Mouse (Mus musculus): ENCODE measurements at regions not wholly inside any gene's neighbourhood (a gene's known extent, or its start where the extent isn't known, plus 50 kb on each side); places are given as distances from the start of the nearest gene placed in this dataset.

GRCm38 (mm10) chr13:101625922-101626321 lies 142.1 kb downstream of the Pik3r1 start:
- no peak overlapping the region for H3K27ac ChIP-seq (ENCODE audit: control insufficient read depth, insufficient read depth, low read depth, low read length, poor library complexity)
- TF ChIP-seq CTCF (IDR thresholded peaks at IDR 0.05; ENCODE audit: control insufficient read depth, insufficient read depth, low read length) (no peak), POLR2A (IDR thresholded peaks at IDR 0.05; ENCODE audit: borderline replicate concordance, control insufficient read depth, low read depth, low read length) (no peak)
- H3K4me1 ChIP-seq (ENCODE audit: control insufficient read depth, insufficient read depth, low read length): no peaks in the 10 kb centered on the region; the same call in 1 of the 2 replicates
- WGBS: 57% methylated on average over 5 of the region's 5 CpGs
- no peak overlapping the region for H3K4me3 ChIP-seq (replicated peaks; ENCODE audit: control insufficient read depth, low read depth, low read length)

DNA sequence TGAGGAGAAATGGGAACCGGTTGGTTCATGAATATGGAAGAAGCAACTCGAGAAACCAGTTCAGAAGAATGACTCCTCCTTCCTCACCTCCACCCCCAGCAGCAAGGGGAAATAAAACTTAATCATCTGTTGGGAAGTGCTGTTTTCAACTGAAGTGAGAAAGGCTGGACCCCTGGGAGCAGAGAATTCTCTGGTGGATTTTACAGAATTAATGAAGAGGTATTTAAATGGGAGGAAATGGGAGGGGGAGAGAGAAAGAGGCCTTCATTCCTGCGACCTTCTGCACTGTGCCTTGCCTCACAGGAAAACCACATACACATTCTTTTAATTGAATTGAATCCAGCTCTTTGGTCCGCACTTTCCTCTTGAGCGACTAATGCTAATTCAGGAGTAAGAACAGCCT lies 143.8 kb downstream of the Pik3r1 start:
- WGBS: 8% methylated on average over 5 of the region's 5 CpGs
- no peak overlapping the region for H3K4me3 ChIP-seq (replicated peaks; ENCODE audit: control insufficient read depth, low read depth, low read length)
- no peaks in the 10 kb centered on the region; the same call in 1 of the 2 replicates for H3K4me1 ChIP-seq (ENCODE audit: control insufficient read depth, insufficient read depth, low read length)
- no peak overlapping the region for H3K27ac ChIP-seq (ENCODE audit: control insufficient read depth, insufficient read depth, low read depth, low read length, poor library complexity)
- TF ChIP-seq CTCF (IDR thresholded peaks at IDR 0.05; ENCODE audit: control insufficient read depth, insufficient read depth, low read length): no peak
- TF ChIP-seq POLR2A (IDR thresholded peaks at IDR 0.05; ENCODE audit: borderline replicate concordance, control insufficient read depth, low read depth, low read length): no peak

DNA sequence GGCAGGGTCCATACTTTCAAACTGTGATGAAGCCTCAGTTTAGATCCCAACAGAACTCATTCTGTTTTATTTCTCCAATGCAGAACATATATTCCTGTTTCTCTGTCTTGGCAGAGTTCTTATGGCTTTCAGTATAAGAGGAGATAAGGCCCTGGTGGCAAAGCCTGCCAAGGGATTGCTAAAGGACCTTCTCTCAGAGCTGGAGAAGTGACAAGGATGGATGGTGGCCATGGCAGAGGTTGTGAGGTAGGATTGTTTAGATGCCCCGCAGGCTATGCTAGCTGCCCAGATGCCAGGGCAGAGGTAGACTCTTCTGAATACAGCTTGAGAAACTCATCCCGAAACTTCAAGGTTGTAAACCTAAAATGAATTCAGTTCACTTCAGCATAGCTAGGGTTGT lies 145.4 kb downstream of the Pik3r1 start:
- WGBS: 95% methylated on average over 2 of the region's 2 CpGs
- no peak for TF ChIP-seq CTCF (IDR thresholded peaks at IDR 0.05; ENCODE audit: control insufficient read depth, insufficient read depth, low read length)
- TF ChIP-seq POLR2A (IDR thresholded peaks at IDR 0.05; ENCODE audit: borderline replicate concordance, control insufficient read depth, low read depth, low read length): no peak
- Histone ChIP-seq H3K4me3 (replicated peaks; ENCODE audit: control insufficient read depth, low read depth, low read length) (no peak overlapping the region), H3K27ac (ENCODE audit: control insufficient read depth, insufficient read depth, low read depth, low read length, poor library complexity) (no peak overlapping the region), H3K4me1 (ENCODE audit: control insufficient read depth, insufficient read depth, low read length) (no peaks in the 10 kb centered on the region; the same call in 1 of the 2 replicates)

DNA sequence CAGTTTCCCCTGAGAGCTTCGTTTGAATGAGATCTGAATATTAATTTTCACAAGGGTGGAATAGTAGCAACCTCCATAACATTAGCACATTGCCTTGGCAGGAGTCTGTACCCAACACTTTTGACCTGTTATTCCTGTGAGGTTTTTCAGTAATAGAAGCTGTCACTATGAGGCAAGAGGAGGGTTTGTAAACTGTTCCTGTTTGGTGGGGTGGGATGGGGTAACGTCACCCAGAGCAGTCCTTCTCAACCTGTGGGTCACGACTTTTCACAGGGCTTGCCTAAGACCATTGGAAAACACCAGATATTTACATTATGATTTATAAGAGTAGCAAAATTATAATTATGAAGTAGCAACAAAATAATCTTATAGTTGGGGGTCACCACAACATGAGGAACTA lies 147.4 kb downstream of the Pik3r1 start:
- TF ChIP-seq POLR2A (IDR thresholded peaks at IDR 0.05; ENCODE audit: borderline replicate concordance, control insufficient read depth, low read depth, low read length) (no peak), CTCF (IDR thresholded peaks at IDR 0.05; ENCODE audit: control insufficient read depth, insufficient read depth, low read length) (no peak)
- Histone ChIP-seq H3K27ac (ENCODE audit: control insufficient read depth, insufficient read depth, low read depth, low read length, poor library complexity) (no peak overlapping the region), H3K4me1 (ENCODE audit: control insufficient read depth, insufficient read depth, low read length) (no peaks in the 10 kb centered on the region; the same call in 1 of the 2 replicates), H3K4me3 (replicated peaks; ENCODE audit: control insufficient read depth, low read depth, low read length) (no peak overlapping the region)
- WGBS: 42% methylated on average over 3 of the region's 3 CpGs

DNA sequence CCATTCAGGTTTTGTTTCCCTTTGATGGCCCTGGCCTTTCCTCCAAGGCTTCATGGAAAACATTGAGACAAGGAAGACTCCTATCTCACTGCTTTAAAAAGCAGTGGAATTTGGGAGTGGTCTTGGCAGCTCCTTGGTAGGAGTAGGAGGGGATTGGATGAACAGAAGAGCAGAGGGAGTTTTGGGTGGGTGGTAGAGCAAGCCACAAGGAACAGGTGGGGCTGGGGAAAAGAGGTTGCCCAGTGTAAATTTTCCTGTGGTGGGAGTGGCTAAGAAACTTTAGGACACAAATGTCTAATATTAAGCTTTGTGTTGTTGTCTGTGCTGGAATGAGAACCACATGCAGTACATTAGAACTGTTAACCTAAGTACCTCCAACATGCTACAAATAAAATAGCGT lies 148.9 kb downstream of the Pik3r1 start:
- TF ChIP-seq CTCF (IDR thresholded peaks at IDR 0.05; ENCODE audit: control insufficient read depth, insufficient read depth, low read length) (no peak), POLR2A (IDR thresholded peaks at IDR 0.05; ENCODE audit: borderline replicate concordance, control insufficient read depth, low read depth, low read length) (no peak)
- WGBS: 86% methylated on average over 1 of the region's 1 CpGs
- Histone ChIP-seq H3K4me3 (replicated peaks; ENCODE audit: control insufficient read depth, low read depth, low read length) (no peak overlapping the region), H3K4me1 (ENCODE audit: control insufficient read depth, insufficient read depth, low read length) (no peaks in the 10 kb centered on the region; the same call in 1 of the 2 replicates), H3K27ac (ENCODE audit: control insufficient read depth, insufficient read depth, low read depth, low read length, poor library complexity) (no peak overlapping the region)

DNA sequence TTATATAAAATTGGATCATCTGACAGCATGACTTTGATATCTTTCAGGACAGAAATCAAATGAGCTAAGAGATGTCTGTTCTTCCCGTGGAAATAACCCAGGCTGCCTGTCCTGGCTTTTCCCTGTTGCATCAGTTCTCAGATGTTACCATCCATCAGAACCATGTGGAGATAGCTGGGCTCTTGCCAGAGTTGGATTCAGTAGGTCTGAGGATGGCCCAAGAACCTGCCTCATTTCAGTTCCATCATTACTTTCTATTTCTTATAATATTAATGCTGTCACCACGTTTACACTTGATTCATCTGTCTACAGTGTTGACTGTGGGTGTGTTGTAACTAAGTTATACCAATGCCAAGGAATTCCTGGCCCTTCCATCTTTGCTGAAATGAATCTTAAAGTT lies 155.2 kb downstream of the Pik3r1 start:
- WGBS: 93% methylated on average over 2 of the region's 2 CpGs
- Histone ChIP-seq H3K4me1 (ENCODE audit: control insufficient read depth, insufficient read depth, low read length) (peaks cover 3% of the 10 kb centered on the region), H3K4me3 (replicated peaks; ENCODE audit: control insufficient read depth, low read depth, low read length) (no peak overlapping the region), H3K27ac (ENCODE audit: control insufficient read depth, insufficient read depth, low read depth, low read length, poor library complexity) (no peak overlapping the region)
- TF ChIP-seq CTCF (IDR thresholded peaks at IDR 0.05; ENCODE audit: control insufficient read depth, insufficient read depth, low read length): no peak
- no peak for TF ChIP-seq POLR2A (IDR thresholded peaks at IDR 0.05; ENCODE audit: borderline replicate concordance, control insufficient read depth, low read depth, low read length)

DNA sequence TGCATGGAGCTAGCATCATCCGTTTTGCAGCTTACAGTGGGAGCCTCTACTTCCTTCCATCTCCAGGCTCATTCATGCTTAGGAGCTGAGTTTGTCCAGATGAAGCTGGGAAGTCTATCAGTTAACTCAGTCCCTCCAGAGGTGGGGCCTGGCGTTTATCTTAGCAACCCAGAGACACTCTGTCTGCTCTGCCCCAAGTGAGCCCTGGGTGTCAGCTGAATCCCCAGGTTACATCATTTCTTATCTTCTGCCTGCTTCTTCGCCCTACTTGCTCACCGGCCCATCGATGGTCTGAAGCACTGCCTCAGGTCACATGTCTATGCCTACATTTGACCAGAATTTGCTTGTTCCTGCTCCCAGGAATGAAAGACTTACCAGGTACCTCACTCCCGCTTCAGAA lies 156.3 kb downstream of the Pik3r1 start:
- WGBS: 64% methylated on average over 6 of the region's 6 CpGs
- H3K4me3 ChIP-seq (replicated peaks; ENCODE audit: control insufficient read depth, low read depth, low read length): no peak overlapping the region

DNA sequence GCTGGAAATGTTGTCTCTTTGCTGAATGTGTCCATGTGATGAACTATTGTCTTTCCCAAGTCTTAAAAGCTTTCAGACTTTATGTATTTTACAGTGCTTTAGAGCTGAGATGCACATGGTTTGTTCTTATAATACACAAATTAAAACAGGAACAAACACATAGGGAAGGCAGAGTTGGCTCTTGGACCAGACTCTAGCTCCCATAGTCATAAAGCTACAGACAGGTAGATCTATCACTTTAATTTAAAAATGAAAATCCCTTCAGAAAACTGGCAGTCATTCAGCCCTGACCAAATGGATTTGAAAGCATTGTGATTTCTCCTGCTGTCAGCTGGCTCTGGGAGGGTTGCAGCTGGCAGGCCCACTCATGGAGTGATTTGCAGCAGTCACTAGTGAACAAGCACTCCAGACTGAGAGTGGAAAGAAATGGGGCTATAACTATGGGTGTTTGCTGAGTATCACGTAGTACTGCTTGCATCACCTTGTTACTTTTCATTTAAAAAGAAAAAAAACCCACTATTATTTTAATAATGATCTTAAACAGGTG lies 161.8 kb downstream of the Pik3r1 start:
- TF ChIP-seq CTCF (IDR thresholded peaks at IDR 0.05; ENCODE audit: control insufficient read depth, insufficient read depth, low read length) (no peak), POLR2A (IDR thresholded peaks at IDR 0.05; ENCODE audit: borderline replicate concordance, control insufficient read depth, low read depth, low read length) (no peak)
- H3K4me1 ChIP-seq (ENCODE audit: control insufficient read depth, insufficient read depth, low read length): peaks cover 3% of the 10 kb centered on the region
- WGBS: 85% methylated on average over 1 of the region's 1 CpGs
- H3K4me3 ChIP-seq (replicated peaks; ENCODE audit: control insufficient read depth, low read depth, low read length): no peak overlapping the region
- H3K27ac ChIP-seq (ENCODE audit: control insufficient read depth, insufficient read depth, low read depth, low read length, poor library complexity): no peak overlapping the region

More for the DNA sequence above, 156.3 kb downstream of the Pik3r1 start:
- TF ChIP-seq CTCF (IDR thresholded peaks at IDR 0.05; ENCODE audit: control insufficient read depth, insufficient read depth, low read length) (no peak), POLR2A (IDR thresholded peaks at IDR 0.05; ENCODE audit: borderline replicate concordance, control insufficient read depth, low read depth, low read length) (no peak)
- peak overlapping the region; percentile 68 for H3K27ac ChIP-seq (ENCODE audit: control insufficient read depth, insufficient read depth, low read depth, low read length, poor library complexity)
- H3K4me1 ChIP-seq (ENCODE audit: control insufficient read depth, insufficient read depth, low read length): peaks cover 3% of the 10 kb centered on the region

- H3K4me1 ChIP-seq (ENCODE audit: control insufficient read depth, insufficient read depth, low read length): peaks cover 3% of the 10 kb centered on the region
These were observed 162.3 kb downstream of the Pik3r1 start for GRCm38 (mm10) chr13:101605685-101606084.

More at GRCm38 (mm10) chr13:101605685-101606084, 162.3 kb downstream of the Pik3r1 start:
- 73% methylated on average over 4 of the region's 4 CpGs for WGBS
- no peak overlapping the region for H3K27ac ChIP-seq (ENCODE audit: control insufficient read depth, insufficient read depth, low read depth, low read length, poor library complexity)
- H3K4me3 ChIP-seq (replicated peaks; ENCODE audit: control insufficient read depth, low read depth, low read length): no peak overlapping the region
- TF ChIP-seq POLR2A (IDR thresholded peaks at IDR 0.05; ENCODE audit: borderline replicate concordance, control insufficient read depth, low read depth, low read length) (no peak), CTCF (IDR thresholded peaks at IDR 0.05; ENCODE audit: control insufficient read depth, insufficient read depth, low read length) (no peak)
